Mouse (Mus musculus) thymus, postnatal 4 days (tissue): ENCODE measurements at regions not wholly inside any gene's neighbourhood (a gene's known extent, or its start where the extent isn't known, plus 50 kb on each side); places are given as distances from the start of the nearest gene placed in this dataset.
"Not testable (repeated sequence)": the region's sequence is repeated elsewhere in the genome, so short reads cannot be mapped to it uniquely, and the experiment has no call there.

ENCODE experiments used
- DNase-seq: peaks from one replicate; pipeline ENCODE4 v3.0.0; 2021

- no peak for DNase-seq
These were observed 100.6 kb downstream of the Vmn2r79 start for GRCm38 (mm10) chr7:87096500-87096899.

- DNase-seq = not testable (repeated sequence)
These were observed 103.7 kb downstream of the Vmn2r79 start for GRCm38 (mm10) chr7:87099611-87100010.

DNA sequence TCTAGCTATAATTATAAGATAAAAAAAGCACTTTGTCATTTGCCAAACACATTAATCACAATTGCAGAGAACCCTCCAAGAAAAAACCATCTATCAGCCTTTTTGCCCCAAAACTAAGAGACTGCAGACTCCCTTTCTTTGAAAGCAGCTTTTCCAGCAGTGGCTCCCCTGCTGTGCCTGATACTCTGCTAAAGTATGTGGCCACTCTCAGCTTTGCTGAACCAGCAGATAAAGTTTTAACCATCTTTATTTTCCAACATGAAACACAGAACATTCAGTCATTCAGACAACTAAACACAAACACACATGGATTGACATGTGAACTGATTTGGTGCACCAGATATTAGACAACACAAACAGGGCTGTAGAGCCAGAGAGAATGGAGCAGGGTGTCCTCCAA lies 104.5 kb downstream of the Vmn2r79 start:
- DNase-seq = not testable (repeated sequence)

DNA sequence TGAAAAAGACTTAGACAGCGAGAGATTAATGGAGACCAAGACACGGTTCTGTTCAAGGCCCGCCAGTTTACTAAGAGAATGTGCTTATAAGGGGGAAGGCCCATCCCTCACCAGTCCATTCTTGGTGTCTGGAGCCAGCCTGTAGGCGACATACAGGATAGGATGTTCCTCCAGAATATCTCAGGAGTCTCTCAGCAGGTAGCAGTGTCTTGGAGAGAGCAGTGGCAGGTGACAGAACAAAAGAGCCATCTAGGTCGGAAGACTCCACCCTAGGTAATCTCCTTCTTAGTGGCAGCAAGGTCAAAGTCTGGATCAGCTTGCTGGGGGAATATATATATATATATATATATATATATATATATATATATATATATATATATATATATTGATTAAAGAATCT lies 105.4 kb downstream of the Vmn2r79 start:
- DNase-seq = not testable (repeated sequence)

- no peak for DNase-seq
These were observed 114.5 kb downstream of the Vmn2r79 start for GRCm38 (mm10) chr7:87110312-87110984.

DNA sequence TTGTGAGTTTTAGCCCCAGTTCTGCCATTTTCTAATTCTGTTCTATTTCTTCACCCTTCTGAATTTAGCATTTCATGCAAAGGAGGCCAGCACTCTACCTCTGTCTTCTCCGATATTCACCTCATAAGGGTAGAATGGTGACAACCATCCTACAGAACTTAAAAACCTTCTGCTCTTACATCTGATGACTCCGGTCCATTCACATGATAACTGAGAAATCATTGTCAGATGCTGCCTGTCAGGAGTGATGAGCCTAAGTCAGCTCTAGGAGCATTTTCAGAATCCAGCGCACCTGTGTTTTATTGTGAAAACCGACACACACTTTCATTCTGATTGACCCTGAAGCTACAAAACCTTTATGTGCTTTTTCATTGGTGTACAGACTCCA lies 115.1 kb downstream of the Vmn2r79 start:
- no peak for DNase-seq

DNA sequence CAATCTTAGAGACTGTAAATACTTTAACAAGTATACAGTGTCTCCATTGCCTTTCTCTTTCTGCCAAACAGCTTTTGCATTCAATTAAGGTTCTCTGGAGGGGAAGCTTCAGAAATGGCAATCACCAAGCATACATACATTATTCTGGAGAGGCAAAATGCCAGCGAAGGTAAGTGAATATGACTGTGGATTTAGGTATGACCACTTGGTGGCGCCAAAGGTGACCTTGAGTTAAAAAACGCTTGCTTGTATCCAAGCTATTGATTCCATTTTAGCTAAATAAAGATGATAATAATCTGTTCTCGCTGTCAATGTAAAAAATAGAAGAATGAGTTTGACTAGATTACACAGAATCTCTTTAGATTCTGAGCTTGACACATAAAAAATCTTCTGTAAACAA lies 117.7 kb downstream of the Vmn2r79 start:
- peak; percentile 12 for DNase-seq

GRCm38 (mm10) chr7:87122516-87122915 lies 123.4 kb upstream of the Nox4 start:
- no peak for DNase-seq

DNA sequence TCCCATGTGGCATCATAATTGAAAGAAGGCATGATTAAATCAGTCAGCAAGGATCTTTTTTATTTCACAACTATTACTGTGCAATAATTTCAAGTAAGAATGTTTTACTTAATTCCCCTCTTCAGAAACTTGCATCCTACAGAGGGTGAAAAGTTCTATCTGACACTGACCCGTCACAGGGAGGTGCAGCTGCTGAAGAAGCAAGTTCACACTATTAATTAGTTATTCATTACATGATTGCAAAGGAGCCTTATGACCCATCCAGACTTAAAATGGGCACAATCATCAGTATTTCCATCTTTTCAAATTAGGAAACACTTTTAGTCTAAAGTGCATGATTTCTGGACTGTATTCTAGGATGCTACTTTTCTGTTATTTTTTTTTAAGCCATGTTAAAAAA lies 100.0 kb upstream of the Nox4 start:
- no peak for DNase-seq

DNA sequence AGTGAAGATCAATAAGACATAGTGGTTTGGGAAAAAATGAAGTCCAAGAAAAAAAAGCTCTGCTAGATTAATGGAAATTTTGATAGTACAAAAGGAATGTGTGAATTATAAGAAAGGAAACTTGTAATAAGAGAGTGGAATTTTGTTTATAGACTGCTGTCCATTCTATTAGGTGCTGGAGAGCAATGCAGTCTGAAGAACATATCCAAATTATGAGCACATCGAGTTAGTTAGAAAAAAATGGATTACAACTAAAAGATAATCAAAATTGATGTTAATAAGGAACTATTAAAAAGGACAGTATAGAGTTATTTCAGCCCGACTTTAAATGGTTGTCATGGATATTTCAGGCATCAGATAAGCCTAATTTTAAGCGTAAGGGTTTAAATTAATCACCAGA lies 98.2 kb upstream of the Nox4 start:
- DNase-seq = no peak

- no peak for DNase-seq
These were observed 97.2 kb upstream of the Nox4 start for GRCm38 (mm10) chr7:87148681-87149080.

DNA sequence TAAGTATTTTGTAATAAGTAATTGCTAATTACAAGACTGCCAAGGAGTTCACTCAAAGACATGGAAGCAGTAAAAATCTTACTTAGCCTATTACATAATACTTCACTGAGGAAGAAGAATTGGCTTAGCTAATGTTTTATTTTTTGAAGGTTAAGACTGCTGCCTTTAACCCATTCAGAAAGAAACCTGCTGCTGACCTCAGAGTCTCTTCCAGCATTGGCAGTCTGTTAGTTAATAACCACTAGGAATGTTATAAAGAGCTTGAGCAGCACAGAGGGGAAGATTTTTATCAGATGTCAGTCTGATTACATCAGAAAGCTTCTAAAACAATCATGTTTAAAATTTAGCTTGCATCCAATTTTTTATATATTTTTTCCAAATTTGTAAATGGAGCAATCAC lies 94.9 kb upstream of the Nox4 start:
- DNase-seq = no peak

DNA sequence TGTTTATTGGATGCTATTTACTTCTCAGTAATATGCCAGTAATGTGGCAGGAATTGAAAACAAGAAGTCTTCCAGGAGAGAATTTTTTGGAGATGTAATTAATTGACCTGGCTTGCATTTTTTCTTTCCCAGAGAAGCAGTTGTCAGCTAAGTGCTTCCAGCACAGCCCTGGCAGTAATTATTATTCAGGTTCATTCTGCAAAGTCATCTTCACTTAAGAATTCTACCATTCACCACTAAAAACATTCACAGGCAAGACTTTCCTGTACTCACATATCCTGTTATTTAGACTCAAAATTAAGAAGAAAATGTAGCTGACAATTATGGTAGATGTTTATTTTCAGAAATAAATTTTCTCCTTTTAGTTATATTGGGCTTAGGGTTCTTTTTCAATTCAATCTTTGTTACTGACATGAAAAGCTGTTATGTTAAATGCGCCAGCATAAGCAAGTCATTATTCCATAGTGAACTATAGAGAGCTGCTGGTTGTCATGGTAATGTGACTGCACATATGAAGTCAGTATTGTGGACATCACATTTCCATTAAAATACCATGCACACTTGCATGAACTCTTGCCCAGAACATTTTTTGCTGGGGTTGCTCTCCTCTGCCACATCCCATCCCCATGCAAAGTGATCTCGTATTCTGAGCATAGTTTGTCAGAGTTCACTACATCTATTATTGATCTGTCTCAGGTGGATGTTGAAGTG lies 59.3 kb upstream of the Nox4 start:
- DNase-seq = no peak

GRCm38 (mm10) chr7:87195647-87196046 lies 50.2 kb upstream of the Nox4 start:
- no peak for DNase-seq
